Mouse (Mus musculus): ENCODE measurements around the gene Olig3.

GRCm38 (mm10) chr10:19401136-19401535, 44.8 kb downstream of the Olig3 start:
- TF ChIP-seq MAFK (IDR thresholded peaks at IDR 0.05; ENCODE audit: insufficient read depth, low read depth, low read length) (no peak), HCFC1 (IDR thresholded peaks at IDR 0.05; ENCODE audit: borderline replicate concordance, insufficient read depth, low read length) (no peak), ZC3H11A (IDR thresholded peaks at IDR 0.05; ENCODE audit: borderline replicate concordance, low read depth, low read length) (no peak), CHD2 (IDR thresholded peaks at IDR 0.05; ENCODE audit: low read depth, low read length) (no peak), ZNF384 (IDR thresholded peaks at IDR 0.05; ENCODE audit: low read depth, low read length) (no peak)
